Mouse (Mus musculus): ENCODE measurements around the gene AI661453. TPM values are rescaled to one million over a fixed set of nuclear protein-coding genes. Genes with fewer than 3 reads are reported as not detected.
"Not testable (repeated sequence)": the region's sequence is repeated elsewhere in the genome, so short reads cannot be mapped to it uniquely, and the experiment has no call there.

Gene AI661453
- total RNA-seq (2021) = under 1 TPM; 0.46 to 0.54 TPM
- long read RNA-seq, experiment 1, partial matches to known transcripts = 1 of 1 reads
- long read RNA-seq, experiment 1, other reads (novel, unspliced or antisense) = 0 of 1 reads
- long read RNA-seq, experiment 2 = 0 reads

DNA sequence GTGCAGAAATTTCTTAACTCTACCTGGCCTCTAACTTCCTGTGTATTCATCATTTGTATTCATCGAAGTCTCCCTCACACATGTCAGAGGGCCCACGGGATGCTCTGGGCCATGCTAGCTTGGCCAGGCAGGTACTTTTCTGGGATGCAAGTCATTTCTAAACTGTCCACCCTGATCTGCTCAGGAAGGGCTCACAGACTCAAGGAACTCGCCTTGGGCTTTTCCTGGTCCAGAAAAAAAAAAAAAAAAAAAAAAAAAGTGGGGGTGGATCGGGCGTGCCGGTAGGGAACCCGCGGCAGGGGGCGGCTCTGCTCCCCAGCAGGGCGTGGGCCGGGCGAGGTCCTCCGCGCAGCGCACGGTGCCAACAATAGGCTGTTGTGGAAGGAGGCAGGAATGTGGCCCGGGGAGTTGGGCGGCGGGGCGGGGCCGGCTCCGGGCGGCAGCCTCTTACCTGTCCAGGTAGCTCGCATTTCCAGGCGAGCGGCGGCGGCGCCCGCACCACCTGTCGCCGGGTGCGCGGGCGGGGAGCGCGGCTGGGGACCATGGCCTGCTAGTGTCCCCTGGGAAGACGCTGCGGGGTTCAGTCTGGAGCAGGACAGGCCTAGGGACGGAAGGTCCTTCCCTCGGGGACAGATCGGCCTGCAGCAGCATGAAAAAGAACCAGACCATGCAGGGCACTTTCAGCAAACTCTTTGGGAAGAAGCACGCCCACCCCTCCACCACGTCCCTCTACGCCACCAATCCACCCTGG lies at the start of gene AI661453:
Gene AI661453 (plus strand): TSS at position 460 of the 751 bp plus-strand sequence.
- DNase-seq (ENCODE audit: low spot score in 2 of 2) = no peak

DNA sequence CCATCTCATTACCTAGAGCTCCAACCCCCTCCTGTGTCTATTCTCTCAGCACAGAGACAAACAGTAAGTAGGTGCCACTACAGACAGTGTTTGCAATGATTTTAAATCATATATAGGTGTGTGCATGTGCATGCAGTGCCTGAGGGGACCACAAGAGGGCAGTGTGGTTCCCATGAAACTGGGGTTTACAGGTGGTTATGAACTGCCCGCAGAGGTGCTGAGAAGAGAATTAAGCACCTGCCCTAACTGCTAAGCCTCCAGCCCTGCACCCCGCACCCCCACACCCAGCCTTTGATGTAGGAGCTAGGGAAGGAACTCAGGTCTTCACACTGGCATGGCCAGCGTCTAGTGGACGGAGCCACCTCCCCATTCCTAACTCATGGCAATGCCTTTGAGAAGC lies 49.8 kb upstream of the AI661453 start:
- DNase-seq (ENCODE audit: low spot score in 2 of 2) = no peak

DNA sequence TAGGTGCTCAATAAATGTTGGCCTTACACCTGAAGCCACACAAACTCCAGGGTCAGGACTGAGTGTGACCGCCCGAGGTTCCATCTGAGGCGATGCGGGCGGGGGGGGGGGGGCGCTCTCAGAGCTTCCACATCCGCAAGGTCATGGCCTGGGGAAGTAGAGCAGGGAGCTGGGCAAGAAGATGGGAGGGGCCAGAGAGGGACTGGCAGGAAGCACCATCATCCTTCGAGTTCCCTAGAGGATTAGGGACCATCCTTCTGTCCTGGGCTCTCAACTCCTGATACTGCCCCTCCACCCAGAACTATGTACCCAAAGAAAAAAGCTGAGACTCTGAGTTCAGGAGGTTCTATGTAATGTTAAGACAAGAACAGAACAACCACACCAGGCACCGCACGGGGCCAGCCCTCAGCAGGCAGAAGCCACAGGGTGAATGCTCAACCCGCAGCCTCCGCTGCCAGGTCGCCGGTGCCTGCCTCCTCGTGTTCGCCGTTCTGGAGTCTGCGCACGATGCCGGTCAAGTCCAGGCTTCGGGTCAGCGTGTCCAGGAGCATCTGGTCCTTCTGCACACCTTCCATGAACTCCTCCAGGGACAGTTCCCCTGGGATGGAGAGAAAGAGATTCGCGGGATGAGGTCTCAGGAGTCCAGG lies 42.1 kb upstream of the AI661453 start:
- DNase-seq (ENCODE audit: low spot score in 2 of 2) = no peak

DNA sequence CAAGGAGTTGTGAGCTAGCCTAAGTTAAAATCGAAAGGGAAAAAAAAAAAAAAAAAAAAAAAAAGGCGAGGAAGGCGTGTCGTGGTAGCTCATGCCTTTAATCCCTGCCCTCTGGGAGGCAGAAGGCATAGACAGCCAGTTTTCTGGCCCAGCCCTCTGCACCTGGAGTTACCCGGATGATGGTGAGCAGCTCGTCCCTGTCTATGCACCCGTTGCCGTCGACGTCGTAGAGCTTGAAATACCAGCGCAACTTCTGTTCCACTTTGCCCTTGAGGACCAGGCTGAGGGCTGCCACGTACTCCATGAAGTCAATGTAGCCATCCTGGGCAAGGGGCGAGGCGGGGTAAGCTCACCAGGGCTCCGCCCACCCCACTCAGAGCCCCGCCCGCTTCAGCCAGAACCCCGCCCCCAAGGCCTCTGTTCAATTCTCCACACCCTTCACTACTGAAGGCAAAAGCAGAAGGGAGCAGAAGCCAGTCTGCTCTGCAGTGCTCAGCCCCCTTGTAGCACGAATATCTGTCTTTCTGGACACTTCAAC lies 41.0 kb upstream of the AI661453 start:
- no peak for DNase-seq (ENCODE audit: low spot score in 2 of 2)

DNA sequence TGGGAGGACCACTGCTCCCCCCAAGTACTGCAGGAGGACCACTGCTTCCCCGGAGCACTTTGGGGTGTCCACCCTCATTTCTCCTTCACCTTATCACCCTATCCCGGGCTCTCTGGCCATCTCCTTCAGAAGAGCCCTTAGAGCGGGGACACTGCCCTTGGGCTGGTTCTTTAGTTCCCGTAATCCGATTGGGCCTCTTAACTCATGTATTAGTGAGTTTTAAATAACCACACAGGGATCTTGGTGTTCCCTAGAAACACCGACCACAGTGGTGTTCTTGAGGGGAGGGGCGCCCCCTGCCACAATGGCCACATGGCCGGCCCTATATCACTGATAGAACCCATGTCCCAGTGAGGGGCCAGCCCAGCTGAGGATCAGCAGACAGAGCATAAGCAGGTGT lies 37.3 kb upstream of the AI661453 start:
- DNase-seq (ENCODE audit: low spot score in 2 of 2) = no peak

DNA sequence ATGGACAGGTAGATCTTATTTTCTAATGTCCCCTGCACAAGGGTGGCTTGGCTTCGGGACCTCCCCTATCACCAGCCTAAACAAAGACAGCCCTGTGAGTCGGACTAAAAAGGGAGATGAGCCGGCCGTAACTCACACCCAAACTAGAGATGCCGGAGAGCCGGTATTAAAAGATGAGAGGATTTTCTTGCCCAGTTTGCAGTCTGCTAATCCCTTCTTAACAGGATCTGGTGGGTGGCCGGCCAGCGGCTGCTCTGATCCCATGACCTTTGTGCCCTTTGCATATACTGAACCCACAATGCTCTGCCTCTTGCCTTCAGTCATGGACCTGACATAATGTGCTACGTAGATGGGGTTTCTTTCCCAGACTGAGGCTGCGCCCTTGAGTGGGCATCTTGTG lies 36.0 kb upstream of the AI661453 start, which contains the start of gene Guca1a:
Gene Guca1a (minus strand): TSS at position 134 of the 400 bp plus-strand sequence.
- no peak for DNase-seq (ENCODE audit: low spot score in 2 of 2)

DNA sequence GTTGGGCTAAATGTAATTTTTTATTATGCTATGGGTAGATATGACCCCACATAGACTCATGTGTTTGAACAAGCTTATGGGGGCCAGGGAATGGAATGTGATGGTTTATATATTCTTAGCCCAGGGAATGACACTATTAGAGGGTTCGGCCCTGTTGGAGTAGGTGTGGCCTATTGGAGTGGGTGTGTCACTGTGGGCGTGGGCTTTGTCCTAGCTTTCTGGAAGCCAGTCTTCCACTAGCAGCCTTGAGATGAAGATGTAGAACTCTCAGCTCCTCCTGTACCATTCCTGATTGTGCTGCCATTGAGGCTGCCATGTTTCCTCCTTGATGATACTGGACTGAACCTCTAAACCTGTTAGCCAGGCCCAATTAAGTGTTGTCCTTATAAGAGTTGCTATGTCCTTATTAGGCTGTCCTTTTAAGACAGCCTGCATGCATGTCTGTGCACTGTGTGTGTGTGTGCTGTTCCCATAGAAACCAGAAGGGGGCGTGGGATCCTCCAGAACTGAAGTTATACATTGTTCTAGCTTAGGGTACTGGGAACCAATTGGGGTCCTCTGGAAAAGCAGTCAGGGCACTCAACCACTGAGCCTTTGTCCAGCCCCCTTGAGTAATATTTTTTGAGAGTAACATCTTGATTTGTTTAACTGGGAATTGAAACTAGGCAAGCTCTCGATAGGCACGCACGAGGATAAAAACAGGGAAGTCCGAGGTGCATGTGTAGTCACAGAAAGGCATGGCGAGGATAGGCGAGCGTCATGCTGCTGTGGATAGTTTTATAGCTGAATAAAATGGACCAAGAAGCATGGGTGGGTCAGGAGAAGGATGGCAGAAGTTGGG lies 28.5 kb upstream of the AI661453 start:
- DNase-seq (ENCODE audit: low spot score in 2 of 2) = no peak

DNA sequence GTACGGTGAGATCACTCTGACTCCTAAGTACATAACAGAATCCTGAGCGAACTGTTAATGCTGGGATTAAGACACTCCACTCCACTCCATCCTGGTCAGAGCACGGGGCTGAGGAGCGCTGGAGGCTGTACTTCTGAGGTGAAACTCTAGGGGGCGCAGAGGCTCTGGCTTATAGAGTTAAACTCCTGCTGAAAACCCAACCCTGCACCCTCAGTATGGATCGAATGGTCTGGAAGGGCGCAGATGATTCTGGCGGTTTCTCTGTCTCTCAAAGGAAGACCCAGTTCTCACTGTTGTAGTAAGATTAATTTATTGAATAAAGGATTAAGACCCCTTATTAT lies 27.9 kb upstream of the AI661453 start:
- peak; percentile 29 to 62 for DNase-seq (ENCODE audit: low spot score in 2 of 2)

DNA sequence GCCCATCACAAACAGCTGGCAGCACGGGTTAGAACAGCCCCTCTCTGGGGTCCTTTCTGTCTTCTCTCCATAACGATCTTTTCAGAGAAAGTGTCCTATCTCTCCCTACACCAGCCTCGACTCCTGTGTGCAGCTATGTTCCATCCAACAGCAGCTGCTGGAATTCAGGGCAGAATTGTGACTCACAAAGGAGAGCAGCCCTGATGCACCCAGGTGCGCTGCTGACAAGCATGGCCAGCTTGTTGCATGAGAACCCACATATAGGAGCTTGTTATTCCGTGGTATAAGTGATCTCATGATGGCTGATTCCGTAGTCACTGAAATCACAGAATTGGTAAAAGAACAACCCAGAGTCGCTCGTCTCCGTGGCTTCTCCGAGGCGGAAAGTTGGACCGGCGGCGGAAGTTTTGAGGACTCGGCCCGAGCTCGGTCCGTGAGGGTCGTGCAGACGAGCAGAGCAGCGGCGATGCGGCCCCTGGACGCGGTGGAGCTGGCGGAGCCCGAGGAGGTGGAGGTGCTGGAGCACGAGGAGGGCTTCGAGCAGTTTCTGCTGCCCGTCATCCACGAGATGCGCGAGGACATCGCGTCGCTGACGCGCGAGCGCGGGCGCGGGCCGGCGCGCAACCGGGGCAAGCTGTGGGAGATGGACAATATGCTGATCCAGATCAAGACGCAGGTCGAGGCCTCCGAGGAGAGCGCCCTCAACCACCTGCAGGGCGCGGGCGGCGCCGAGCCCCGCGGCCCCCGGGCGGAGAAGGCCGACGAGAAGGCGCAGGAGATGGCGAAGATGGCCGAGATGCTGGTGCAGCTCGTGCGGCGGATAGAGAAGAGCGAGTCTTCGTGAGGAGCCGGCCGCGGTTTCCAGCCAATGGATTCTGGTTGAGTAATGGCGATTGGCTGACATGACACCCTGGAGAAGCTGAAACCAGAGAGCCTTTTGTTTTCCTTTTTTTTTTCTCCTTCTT lies 26.2 kb upstream of the AI661453 start:
- DNase-seq (ENCODE audit: low spot score in 2 of 2) = peak in 1 of 2 experiments; percentile 12

DNA sequence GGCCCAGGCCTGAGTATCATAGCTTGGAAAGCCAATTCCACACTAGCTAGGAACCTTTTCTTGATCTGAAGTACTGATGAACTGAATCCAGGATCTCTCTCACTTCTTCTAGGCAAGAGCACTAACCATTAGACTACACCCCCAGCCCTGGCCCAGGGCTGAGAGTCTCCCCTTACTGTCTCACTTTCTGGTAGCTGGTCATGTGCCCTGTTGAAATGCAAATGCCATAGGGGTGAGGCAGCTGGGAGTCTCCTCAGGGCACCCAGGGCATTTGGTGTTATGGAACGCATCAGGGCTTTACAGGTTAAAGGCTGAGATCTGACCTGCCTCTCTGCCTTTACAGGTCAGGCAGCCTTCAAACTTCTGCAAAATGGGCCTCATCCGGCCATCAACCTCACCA lies 16.2 kb upstream of the AI661453 start:
- no peak for DNase-seq (ENCODE audit: low spot score in 2 of 2)

DNA sequence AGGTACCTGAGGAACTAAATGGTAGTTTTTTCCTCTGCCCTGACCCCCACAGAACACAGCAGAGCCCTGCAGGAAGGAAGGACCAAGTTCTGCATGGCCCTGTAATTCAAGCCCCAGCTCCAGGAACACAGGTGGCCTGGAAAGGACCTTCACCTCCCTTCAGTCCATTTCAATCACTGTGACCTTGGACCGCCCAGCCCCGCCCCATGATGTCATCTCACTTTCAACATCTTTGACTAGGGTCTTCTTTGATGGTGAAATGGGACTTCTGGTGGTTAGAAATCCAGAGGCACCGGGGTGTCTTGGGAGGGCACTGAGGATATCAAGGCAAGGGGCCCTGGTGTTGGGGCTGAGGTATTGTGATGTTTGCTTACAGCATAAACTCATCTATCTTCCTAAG lies 14.8 kb upstream of the AI661453 start:
- no peak for DNase-seq (ENCODE audit: low spot score in 2 of 2)

DNA sequence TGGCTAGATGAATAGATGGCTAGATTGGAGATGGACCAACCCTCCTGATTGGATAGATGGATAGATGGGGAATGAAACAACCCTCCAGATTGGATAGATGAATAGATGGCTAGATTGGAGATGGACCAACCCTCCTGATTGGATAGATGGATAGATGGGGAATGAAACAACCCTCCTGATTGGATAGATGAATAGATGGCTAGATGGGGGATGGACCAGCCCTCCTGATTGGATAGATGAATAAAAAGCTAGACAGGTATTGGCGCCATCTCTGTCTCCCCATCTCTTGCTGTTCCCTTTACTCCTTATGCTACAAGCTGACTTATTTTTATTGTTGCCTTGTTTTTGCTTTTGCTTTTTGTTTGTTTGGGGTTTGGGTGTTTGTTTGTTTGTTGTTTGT lies 13.8 kb upstream of the AI661453 start:
- not testable (repeated sequence) for DNase-seq (ENCODE audit: low spot score in 2 of 2)

DNA sequence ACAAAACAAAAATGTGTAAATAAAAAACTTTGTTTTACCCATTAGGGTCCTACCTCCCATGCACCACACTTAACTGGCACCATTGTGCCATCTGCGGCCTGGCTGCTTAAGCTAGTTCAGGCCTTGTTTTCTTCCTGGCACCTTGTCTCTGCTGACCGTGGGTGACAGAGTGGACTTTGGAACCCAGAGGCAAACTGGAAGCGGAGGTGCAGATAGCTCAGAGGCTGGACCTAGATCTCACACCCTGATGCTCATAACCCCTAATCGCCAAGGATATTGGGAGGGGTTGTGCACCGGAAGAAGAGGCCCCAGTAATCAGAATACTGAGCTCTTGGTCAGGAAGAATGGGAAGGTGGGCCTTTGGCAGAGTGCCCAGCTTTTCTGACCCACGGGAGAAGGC lies 12.2 kb upstream of the AI661453 start:
- DNase-seq (ENCODE audit: low spot score in 2 of 2) = no peak

DNA sequence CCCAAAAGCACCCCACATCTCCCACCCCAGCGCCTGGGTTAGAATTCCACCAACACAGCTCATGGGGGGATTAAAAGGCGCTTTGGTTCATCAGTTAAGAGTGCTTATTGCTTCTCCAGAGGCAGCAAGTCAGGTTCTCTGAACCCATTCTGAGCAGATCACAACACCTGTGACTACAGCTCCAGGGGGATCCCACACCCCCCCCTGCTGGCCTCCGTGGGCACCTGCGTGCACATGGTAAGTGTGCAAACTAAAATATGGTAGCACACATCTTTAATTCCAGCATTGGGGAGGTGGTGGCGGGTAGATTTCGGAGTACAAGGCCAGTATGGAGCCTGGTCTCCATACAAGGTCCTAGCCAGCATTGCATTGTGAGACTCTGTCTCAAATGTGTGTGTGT lies 9.1 kb upstream of the AI661453 start:
- DNase-seq (ENCODE audit: low spot score in 2 of 2) = no peak

DNA sequence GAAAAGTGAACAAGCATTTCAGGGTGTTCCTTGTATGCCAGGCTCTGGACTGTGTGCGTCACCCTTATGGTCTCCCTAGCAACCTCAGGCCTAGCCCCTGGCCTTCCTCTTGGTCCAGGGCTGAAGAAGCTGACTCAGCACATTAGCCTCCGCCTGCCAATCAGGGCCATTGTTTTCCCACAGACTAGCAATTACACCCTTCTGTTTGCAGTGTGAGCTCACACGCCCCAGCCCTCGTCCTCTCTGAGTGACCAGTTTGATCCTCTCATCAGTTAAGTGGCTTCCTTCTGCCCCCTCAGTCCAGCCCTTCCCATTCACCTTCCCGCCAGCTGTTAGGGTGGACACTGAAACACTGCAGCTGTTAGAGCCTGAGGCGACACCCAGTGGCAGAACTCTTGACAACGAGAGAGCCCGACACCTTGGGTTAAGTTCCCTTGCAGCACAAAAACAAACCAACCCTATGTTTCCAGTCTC lies 7.5 kb upstream of the AI661453 start:
- no peak for DNase-seq (ENCODE audit: low spot score in 2 of 2)

DNA sequence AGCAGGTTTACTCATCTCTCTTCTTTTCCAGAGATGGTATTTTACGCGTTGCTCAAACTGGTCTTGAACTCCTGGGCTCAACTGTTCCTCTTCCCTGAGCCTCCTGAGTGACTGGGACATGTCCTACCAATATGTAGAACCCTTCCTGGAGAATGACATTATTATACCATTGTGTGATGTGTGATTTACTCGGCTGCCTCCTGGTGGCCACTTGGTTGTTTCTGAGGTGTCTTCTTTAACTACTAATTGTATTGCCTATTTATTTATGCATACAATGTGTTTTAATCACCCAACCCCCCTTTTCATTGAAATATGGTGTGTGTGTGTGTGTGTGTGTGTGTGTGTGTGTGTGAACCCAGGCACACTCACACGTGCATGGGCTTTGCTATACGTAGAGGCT lies 5.6 kb upstream of the AI661453 start:
- no peak for DNase-seq (ENCODE audit: low spot score in 2 of 2)

DNA sequence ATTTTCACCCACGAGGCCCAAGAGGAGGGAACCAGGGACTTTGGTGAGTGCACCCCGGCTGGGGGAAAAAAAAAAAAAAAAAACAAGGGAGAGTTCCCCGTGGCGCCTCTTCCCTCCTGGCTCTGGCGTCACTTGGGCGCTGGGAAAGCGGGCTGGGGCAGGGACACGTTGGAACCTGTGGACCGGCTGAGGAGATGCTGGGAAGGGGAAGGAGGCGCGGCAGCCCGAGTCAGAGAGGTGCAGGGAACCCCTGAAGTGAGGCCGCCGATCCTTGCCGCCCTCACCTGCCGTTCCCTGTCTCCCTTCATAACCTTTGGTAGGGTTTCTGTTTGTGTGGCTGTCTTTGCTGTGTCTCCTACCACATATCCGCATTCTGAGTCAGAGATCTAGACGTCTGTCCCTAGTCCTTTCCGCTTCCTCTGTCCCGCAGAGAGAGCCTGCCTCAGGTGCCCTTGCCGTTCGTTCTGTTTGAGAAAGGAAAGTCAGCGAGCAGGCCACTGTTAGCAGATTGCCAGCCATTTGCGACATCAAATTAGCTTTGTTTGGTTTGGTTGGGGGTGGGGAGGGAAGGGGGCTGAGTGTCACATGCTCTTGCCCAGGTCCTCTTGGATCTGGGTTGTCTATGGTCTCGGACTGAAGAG lies 612 bp downstream of the AI661453 start, which contains the start of gene 1700001C19Rik:
Gene 1700001C19Rik (minus strand): TSS at position 470 of the 641 bp plus-strand sequence.
- DNase-seq (ENCODE audit: low spot score in 2 of 2) = no peak

DNA sequence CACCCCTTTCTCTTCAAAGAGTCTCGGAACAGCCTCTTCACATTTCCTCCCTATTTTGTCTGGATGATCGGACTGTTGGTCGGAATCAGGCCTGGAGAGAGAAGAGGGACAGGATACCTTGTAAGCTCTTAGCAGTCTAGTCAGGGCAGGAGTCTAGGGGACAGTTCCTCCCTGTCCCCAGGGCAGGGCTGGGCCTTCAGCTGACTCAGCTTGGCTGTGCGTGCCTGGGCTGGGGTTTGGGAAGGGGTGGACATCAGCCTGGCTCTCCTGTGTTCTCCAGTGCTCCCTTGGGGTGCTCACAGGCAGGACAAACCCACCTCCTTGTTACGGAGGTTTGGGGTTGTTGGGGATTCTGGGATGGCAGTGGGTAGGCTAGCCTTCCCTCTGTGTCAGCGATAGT lies 2.2 kb downstream of the AI661453 start:
- no peak for DNase-seq (ENCODE audit: low spot score in 2 of 2)

DNA sequence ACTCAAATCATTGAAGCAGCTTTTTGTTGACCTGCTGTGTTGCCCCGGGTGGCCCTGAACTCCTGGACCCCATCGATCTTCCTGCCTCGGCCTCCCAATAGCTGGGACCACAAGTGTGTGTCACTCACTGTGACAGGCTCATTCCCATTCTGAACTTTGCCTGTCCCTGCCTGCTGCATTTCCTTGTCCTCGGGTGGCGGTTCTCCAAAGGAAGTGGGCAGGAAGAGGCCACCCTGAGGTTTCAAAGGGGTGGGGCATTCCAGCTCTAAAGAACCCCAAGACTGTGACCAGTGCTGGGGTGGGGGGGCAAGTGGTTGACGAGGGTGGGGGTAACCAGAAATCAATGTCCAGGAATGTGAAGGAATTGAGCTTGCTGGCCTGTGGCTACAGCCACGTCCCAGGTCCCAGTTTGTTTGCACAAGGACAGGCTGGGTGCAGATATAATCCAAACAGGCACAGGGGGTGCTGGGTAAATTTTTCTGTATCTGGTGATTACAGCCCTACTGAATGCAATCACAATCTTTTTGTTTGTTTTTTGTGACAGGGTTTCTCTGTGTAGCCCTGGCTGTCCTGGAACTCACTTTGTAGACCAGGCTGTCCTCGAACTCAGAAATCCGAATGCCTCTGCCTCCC lies 3.1 kb downstream of the AI661453 start:
- no peak for DNase-seq (ENCODE audit: low spot score in 2 of 2)

Data from left cerebral cortex, adult 18-20 months (tissue).